Mouse (Mus musculus) left cerebral cortex, postnatal 25 days (tissue): ENCODE data around the gene Pam. TPM values are rescaled to one million over a fixed set of nuclear protein-coding genes. Genes with fewer than 3 reads are reported as not detected.
"Not testable (repeated sequence)": the region's sequence is repeated elsewhere in the genome, so short reads cannot be mapped to it uniquely, and the experiment has no call there.

ENCODE experiments used
- DNase-seq, 2 experiments: peaks; one replicate each; pipeline ENCODE4 v3.0.0; 2022; ENCODE audit warnings: low spot score in 2 of 2, mixed read lengths in 1 of 2
- intact Hi-C: fragments of 180-260 bp; cut with DNase I; formaldehyde crosslinking; loops from one replicate; pipeline ENCODE4 v1.15.1; 2025
- total RNA-seq, 2 experiments: library from RNA; stranded (reverse); gene quantifications; 2 replicates each; pipeline ENCODE4 v1.2.3; 2021

The Pam gene
- total RNA-seq, 2 experiments from 2014 or later, result 239 to 271 TPM

GRCm38 (mm10) chr1:98048218-98048801 is 47.1 kb downstream of the Pam start:
- no peak for DNase-seq
- intact Hi-C loops, result no loop called here

GRCm38 (mm10) chr1:98047284-98048217 is 47.9 kb downstream of the Pam start:
- intact Hi-C loops, result no loop called here
- DNase-seq, result peak; percentile 54 to 89

DNA sequence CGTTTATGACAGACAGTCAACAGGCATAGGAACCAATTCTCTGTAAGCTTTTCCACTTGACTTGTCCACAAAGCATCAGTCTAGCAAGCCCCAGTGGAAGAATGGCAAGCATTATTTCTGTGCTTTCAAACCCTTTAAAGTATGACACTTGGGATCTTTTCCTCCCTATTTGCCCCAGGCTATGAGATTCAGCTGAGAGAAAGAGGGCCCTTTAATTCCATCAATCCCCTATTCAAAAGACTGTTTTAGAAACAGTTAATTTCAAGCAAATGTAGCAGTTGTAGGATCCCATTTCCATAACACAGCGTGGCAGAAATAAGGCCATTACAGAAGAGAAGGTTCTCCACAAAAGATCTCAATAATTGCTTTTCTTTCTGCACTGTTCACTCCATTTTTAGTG is 53.0 kb downstream of the Pam start:
- intact Hi-C loops, result no loop called here
- no peak for DNase-seq

DNA sequence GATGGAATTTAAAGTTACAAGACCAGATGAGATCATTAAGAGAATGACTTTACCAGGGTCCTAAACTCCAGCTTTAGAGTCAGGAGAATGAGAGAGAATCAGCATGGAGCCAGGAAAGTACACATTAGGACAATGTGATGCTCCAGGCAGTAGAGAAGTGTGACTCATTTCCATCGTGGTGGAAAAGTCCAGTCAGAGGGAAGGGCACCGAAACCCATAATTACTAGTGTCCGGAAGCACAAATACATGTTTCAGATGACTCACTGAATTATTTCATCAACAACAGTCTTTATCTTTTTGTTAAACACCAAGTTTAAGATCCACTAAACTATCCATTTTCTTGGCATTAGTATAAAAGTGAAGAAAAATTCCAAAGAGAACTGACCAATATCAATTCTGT is 57.2 kb downstream of the Pam start:
- intact Hi-C loops, result loop anchor here (10.0 kb wide), 1 partner anchor 317 kb away; no protein-coding TSS in a partner anchor

DNA sequence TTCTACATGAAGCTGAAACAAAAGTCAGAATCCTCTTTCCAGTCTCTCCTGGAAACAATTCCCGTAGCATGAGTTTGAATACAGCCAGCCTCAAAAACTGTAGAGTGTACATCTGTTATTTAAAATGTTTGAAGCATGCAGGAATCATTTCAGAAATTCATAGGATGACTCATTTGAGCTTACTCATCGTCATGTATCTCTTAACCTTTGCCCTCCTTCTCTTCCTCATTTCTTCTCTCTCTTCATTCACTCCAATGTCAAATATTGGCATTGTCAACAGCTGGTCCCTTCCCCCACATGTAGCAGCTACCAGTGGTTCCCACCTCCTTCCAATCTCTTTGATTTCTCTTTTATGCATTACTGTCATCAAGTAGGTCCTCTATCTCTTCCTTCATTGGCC is 59.7 kb downstream of the Pam start:
- no peak for DNase-seq
- intact Hi-C loops, result loop anchor here (10.0 kb wide), 1 partner anchor 319 kb away; no protein-coding TSS in a partner anchor

More for the DNA sequence above, 57.2 kb downstream of the Pam start:
- no peak for DNase-seq

GRCm38 (mm10) chr1:98031802-98032201 is 63.6 kb downstream of the Pam start:
- intact Hi-C loops, result loop anchor here (10.0 kb wide), 1 partner anchor 323 kb away; no protein-coding TSS in a partner anchor
- DNase-seq, result peak; percentile 67 to 93

DNA sequence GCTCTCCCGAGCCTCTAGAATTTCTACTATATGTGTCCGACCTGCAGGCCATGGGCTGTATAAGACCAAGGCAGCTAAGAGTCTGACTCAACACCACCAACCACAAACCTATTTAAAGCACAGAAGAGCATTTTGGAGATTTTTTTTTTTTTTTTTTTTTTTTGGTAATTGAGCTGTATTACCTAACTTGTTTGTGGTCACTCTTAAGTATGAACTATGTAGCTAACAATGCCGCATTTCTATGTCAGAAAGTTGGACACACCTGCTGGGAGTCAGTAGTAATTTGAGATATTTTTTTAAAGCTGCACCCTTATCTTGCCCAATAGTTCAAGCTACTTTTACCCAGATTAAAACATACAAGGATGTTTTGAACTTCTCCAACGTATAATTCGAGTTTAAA is 66.4 kb downstream of the Pam start:
- intact Hi-C loops, result no loop called here
- no peak for DNase-seq

GRCm38 (mm10) chr1:98028468-98028867 is 67.0 kb downstream of the Pam start:
- no peak for DNase-seq
- intact Hi-C loops, result no loop called here

GRCm38 (mm10) chr1:98027959-98028358 is 67.5 kb downstream of the Pam start:
- no peak for DNase-seq
- intact Hi-C loops, result no loop called here

DNA sequence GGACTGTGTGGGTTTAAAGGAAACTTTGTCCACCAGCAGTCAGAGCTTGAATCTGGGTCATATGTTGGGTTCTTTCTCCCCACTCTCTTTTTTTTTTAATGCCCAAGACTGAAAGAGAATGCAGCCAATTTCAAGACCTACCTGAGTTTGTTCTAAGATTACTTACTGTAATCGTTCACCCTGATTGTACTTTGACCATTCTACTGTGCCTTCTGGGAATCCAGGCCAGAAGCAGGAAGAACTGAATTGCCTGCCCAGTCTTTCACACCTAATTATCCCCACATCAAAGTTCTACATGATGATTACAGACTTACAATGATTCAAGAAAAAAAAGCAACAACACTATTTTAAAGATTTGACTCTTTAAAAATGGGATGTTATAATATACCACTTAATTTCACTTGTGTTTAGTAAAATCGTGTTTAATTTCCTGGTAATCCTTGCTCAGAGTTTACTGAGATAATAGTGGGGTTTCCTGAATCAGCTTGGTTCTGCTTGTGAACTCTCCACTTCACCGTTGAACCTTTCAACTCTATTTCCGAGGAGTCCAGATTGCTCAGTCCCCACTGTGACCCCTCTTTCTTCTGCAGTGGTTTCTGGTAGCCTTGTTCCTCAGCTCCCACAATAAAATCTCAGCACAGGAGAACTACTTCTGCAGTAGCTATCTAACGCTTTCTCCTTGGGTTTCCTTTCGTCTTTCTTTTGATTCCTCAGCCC is 69.4 kb downstream of the Pam start:
- intact Hi-C loops, result no loop called here

GRCm38 (mm10) chr1:98023866-98024265 is 71.6 kb downstream of the Pam start:
- intact Hi-C loops, result no loop called here
- no peak for DNase-seq

More for the DNA sequence above, 69.4 kb downstream of the Pam start:
- no peak for DNase-seq

GRCm38 (mm10) chr1:98018987-98019386 is 76.5 kb downstream of the Pam start:
- DNase-seq, result peak in 1 of 2 experiments; percentile 35
- intact Hi-C loops, result no loop called here

GRCm38 (mm10) chr1:98016004-98016848 is 79.2 kb downstream of the Pam start:
- intact Hi-C loops, result no loop called here
- no peak for DNase-seq

GRCm38 (mm10) chr1:98015564-98015963 is 79.9 kb downstream of the Pam start:
- intact Hi-C loops, result no loop called here

DNA sequence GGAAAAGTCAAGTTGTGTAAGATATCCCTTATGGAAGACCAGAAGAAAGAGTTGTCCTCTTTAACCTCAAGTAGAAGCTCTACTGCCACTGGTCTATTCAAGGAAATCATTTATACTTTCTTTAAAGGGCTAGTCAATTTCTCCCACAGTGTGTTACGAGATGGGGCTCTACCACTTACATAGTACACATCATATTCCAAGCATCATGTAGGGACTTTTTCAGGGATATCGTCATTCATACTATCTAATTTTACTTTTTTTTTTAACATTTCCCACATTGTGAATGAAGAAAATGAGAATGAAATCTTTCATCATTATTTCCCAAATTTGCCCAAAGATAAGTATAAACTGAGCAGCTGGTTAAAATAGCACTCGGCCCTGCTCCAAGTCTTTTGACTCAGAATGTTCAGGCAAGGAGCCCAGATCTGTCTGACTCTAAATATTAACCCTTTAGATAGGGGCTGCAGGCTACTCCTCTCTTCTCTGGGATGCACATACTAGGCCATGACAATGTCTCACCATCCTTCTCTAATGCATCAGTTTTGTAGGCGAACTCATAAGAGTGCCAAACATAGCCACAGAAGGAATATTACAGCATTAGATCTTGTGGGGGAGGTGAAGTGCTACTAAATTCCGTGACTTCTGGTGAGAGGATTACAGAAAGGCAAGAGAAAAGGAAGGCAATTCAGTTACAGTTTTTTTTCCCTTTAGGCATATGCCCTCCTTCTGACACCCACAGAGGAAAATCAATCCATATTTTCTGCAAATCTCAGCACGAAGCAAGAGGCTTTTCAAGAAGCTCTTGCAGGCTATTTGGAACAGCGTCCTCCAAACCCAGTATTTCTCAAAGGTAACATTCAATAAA is 92.7 kb downstream of the Pam start:
- intact Hi-C loops, result no loop called here
- DNase-seq, result peak; percentile 73 to 92

More at GRCm38 (mm10) chr1:98015564-98015963, 79.9 kb downstream of the Pam start:
- DNase-seq, result no peak

GRCm38 (mm10) chr1:97999465-97999864 is 96.0 kb downstream of the Pam start:
- intact Hi-C loops, result no loop called here
- no peak for DNase-seq

GRCm38 (mm10) chr1:97998961-97999360 is 96.5 kb downstream of the Pam start:
- intact Hi-C loops, DNase-seq: not testable (repeated sequence)

DNA sequence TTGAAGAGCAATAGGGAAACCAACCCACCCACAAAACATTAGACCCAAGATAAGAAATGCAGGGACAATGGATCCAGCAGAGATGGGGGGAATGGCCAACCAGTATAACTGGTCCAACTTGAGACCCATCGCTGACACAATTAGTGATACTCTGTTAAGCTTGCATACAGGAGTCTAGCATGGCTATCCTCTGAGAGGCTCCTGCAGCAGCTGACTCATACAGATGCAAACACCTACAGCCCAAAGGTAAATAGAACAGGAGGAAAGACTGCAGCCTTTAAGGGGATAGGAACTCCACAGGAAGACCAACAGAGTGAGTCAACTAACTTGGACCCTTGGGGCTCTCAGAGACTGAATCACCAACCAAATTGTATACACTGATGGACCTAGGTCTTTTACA is 98.4 kb downstream of the Pam start:
- no peak for DNase-seq
- intact Hi-C loops, result no loop called here
